Mouse (Mus musculus): ENCODE results near the gene Prss21.

Gene Prss21

DNA sequence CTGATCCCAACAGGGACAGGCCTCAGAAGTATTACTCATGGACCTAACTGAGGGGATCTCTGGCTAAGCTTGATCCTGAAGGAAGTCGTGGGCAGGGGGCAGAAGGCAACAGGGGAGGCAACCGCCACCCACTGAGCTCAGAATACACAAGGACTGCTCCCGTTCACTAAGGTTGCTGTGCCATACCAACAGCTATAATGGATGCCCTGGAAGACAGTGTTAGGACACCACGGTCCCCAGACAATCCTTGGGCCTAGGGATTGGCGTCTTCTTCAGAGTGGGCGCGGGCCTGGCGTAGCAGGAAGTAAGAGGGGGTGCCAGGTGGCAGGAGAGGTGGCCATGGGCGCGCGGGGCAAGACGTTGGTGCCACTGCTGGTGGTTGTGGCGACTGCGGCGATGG lies at the start of gene Prss21:
TSS of gene Prss21 (plus strand) at position 301 of the 400 bp plus-strand sequence.
- in situ Hi-C loops (cut with MboI) = no loop called here

DNA sequence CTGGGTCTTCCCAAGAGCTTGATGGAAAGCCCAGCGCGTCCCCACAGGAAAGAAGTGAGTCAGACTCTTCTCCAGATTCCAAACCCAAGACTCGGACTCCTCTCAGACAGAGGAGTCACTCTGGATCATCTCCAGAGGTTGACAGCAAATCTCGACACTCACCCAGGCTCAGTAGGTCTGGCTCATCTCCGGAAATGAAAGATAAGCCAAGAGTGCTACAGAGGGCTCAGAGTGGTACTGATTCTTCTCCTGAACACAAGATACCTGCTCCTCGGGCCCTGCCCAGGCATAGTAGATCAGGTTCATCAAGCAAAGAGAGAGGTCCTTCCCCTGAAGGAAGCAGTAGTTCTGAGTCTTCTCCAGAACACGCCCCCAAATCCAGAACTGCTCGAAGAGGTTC lies 49.3 kb upstream of the Prss21 start:
- in situ Hi-C loops (cut with MboI) = no loop called here

DNA sequence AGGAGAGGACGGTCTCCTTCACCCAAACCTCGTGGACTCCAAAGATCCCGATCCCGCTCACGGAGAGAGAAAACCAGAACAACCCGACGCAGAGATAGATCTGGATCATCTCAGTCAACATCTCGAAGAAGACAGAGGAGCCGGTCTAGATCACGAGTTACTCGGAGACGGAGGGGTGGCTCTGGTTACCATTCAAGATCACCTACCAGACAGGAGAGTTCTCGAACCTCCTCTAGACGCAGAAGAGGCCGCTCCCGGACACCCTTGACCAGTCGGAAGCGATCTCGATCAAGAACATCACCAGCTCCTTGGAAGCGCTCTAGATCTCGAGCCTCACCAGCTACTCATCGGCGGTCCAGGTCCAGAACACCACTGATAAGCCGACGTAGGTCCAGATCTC lies 48.6 kb upstream of the Prss21 start:
- in situ Hi-C loops (cut with MboI) = no loop called here

DNA sequence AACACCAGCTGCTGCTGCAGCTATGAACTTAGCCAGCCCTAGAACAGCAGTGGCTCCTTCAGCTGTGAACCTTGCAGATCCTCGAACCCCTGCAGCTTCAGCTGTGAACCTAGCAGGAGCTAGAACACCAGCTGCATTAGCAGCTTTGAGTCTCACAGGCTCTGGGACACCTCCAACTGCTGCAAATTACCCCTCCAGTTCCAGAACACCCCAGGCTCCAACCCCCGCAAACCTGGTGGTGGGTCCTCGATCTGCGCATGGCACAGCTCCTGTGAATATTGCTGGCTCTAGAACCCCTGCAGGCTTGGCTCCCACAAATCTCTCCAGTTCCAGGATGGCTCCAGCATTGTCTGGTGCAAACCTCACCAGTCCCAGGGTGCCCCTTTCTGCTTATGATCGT lies 47.1 kb upstream of the Prss21 start:
- in situ Hi-C loops (cut with MboI) = no loop called here

DNA sequence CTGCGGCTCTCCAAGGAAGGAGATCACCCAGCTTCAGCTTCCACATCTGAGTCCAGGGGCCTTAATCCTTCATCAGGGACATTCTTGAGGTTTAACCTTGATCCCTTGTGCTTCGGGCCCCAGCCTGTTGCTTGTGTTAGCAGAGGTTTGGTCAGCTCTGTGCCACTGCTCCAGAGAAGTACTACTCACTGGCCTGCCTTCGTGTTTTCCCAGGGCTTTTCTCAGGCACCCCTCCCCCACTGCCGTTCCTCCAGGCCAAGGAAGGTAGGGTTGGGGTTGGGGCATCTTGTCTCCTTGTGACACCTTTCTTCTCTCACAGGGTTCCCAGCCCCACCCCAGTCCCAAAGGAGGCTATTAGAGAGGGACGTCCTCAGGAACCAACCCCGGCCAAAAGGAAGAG lies 45.8 kb upstream of the Prss21 start:
- in situ Hi-C loops (cut with MboI) = no loop called here

DNA sequence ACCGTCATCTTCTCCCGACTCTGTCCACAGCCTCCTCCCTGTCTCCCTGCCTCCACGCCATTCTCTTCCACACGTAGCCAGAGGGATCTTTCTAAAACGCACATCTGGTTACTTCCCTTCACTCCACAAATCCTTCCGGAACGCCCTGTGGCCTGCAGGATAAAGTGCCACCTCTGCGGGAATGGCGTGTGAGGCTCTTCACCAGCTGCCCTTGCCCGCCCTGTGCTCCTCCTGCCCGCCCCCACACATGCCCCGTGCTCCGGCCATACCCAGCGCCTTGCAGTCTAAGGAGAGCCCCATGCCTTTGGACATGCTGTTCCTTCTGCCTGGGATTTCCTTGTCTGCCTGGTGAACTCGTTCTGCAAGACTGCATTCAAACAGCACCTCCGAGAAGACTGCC lies 44.8 kb upstream of the Prss21 start:
- in situ Hi-C loops (cut with MboI) = no loop called here

DNA sequence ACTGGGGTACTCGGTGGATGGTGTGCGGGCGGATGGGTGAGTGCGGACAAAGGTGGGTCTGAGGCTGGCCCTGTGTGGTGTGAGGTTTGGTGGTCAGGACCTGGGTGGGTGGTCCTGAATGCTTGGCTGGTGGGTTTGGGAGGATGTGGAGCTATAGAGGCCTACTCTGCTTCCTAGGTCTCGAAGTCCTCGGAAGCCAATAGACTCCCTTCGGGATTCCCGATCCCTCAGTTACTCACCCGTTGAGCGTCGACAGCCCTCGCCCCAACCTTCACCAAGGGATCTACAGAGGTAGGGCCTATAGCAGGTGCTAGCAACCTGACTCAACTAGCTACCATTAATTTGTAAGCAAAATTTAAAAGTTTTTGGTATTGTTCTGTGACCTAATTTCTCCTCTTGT lies 44.2 kb upstream of the Prss21 start:
- in situ Hi-C loops (cut with MboI) = no loop called here

DNA sequence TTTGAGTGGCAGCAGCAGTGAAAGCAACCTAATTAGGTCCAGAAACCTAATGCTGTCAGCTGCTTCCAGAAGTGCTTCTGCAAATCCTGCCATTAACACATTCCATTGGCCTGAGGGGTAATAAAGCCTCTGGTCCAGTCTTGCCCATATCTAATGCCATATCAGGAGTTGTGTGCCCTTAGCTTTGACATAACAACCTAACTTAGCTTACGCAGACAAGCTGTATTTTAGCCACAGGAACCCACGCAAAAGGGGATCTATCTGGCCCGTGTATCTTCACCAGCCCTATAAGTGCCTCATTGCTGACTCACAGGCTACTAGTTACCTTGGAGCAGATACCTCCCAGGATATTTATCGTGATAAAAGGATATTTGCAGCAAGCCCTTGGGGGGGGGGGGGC lies 42.3 kb upstream of the Prss21 start:
- in situ Hi-C loops (cut with MboI) = no loop called here

DNA sequence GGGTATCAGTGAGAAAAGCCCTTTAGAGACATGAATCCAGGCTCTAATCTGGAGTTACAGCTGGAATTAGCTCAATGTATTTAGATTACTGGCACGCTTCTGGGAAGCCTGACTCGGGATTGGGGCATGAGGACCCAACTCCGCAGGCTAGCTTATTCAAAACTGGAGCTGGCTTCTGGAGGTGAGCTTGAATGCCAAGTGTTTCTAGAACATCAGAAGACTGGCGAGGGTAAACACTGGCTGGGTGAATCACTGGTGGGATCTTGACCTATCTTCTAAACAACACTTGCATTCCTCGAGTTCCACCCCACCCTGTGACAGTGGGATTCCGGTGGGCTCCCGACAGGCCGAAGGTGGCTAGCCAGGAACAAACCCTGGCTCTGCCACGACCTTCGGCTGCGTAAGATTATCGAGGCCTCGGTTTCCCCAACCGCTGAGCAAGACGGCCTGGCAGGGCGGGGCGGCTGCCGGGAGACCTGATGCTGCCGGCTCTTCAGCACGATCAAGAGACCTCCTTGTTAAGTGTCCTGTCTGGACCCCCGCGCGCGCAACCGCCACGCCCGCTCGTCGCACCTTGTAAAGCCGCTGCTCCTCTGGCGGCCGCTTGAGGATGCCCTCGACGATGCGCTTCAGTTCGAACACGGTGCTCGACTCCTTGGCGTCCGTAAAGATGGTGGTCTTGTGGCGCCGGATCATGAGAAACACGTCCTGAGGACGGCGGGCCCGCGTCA lies 39.4 kb upstream of the Prss21 start:
- in situ Hi-C loops (cut with MboI) = no loop called here

DNA sequence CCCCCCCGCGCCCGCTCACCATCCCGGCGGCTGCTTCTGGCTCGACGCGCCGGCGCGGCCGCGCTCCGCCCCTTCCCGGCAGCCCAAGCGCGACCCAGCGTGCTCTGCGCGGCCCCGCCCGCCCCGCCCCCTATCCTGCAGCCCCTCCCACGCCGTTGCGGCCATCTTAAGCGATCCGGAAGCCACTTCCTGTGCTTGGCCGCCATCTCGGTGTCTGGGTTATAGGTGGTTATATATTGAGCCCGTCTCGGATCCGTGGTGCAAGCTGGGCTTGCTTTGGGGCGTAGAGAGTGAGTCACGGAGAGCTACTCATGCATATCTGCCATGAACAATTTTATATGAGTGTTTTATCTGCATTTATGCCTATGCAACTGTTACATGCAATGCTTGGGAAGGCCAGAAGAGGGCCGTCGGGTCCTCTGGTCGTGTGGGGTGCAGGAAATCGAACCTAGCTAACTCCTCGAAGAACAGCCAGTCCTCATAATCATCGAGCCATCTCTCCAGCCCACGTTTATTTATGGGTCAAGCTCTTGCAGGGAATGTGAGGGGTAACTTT lies 38.7 kb upstream of the Prss21 start, which contains the start of gene Elob:
TSS of gene Elob (minus strand) at position 73 of the 556 bp plus-strand sequence.
- in situ Hi-C loops (cut with MboI) = no loop called here

DNA sequence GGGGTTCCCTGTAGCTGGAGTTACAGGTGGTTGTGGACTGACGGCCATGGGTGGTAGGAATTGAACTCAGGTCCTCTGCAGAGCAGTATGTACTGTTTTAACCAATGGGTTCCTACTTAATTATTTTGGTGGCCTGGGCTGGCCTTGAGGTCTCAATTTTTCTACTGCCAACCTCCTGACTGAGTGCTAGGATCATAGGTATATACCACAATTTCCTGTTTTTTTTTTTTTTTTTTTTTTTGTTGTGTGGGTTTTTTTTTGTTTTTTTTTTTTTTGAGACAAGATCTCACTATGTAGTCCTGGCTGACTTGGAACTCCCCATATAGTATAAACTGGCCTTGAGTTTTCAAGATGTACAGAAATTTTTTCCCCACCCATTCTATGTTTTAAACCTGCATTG lies 36.7 kb upstream of the Prss21 start:
- in situ Hi-C loops (cut with MboI) = no loop called here

DNA sequence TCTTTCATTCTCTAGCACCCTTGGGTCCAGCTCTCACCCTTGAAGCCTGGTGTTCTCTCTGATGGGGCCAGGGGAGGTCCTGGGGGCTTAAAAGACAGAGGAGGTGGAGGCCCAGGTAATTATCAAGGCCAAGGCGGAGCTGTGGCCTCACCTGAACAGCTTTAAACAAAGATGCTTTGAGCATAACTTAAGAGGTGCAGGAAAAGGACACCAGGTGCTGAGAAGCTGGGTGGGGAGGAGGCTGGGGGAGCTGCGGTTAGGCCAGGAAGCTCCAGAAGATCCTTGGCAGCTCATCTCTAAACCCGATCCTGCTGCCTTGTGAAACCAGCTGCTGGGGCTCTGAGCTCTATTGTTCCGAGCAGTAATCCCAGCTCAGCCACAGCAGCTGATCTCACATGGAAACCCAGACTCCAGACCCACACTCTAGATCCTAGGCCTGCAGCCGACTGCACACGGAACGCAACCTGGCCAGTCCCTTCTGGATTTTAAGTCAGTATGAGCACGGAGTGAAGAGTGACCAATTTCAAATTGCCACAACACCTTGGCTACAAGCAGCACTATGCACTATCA lies 31.8 kb upstream of the Prss21 start, which contains the start of gene Prss33:
TSS of gene Prss33 (minus strand) at position 51 of the 570 bp plus-strand sequence.
- in situ Hi-C loops (cut with MboI) = loop anchor here (5.0 kb wide), 1 partner anchor 59 kb away; no protein-coding TSS in a partner anchor

DNA sequence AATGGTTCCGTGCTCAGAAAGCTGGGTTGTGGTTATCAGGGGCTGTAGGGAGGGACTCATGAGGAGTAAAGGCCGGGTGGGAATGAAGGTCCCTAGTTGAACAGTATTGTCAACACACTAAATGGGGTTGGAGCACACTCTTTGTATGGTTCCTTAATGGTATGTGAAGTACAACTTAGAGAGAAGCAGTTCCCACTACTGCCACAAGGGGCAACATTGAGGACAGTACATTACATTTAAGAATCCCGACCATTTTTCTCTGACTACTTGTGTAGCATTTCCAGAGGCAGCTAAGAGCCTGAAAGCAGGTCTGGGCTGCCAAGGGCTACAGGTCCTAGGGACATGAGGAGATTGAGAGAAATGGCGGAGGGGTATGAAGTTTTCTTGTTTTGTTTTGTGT lies 26.7 kb upstream of the Prss21 start:
- in situ Hi-C loops (cut with MboI) = no loop called here

DNA sequence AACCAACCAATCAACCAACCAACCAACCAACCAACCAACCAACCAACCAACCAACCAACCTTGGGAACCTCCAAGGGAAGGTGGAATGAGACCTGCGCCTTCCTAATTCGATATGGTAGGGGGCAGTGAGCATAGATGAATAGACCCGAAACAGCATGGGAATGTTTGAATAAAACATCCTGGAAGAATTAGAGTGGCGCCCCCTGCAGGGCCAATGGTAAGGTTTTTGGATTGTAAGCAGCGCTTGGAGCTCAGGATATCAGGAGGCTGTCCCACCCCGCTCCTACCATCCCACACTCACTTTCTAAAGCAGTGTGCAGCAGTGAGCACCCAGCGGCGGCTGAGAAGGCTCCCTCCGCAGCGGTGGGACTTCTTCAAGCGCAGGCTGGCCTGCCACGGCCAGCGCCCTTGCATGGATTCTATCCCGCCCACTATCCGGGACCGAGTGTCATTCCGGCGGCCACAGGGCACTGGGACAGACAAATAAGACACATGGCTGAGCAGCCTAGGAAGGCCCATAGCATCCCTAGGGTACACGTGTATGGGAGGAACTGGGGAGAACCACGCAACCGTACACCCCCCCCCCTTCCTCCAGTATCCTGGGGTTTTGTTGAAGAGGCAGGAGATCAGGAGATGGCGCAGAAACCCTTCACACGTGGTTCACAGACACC lies 24.6 kb upstream of the Prss21 start:
- in situ Hi-C loops (cut with MboI) = no loop called here

DNA sequence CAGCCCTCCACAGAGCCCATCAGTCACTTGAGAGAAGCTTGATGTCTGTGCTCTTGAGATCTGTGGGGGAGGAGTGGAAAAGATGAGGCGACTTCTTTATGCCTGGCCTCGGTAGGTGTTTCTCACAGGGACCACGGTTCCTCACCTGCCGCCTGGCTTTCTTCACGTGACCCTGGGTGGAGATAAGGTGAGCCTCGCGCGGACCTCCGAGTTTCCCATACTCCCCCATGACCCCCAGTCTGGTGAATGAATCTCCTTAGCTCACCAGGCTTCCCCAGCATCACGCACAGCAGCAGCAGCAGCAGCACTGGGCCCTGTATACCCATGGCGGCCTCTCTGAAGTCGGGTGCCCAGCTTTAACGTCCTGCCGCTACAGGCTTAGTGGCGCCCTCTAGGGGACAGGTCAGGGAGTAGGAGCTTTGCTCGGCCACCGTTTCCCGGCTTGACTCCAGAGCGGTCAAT lies 24.0 kb upstream of the Prss21 start, which contains the start of the genes Prss32 and Prss41:
TSS of gene Prss32 (plus strand) at position 44 of the 462 bp plus-strand sequence.
TSS of gene Prss41 (minus strand) at position 361 of the 462 bp plus-strand sequence.
- in situ Hi-C loops (cut with MboI) = no loop called here

DNA sequence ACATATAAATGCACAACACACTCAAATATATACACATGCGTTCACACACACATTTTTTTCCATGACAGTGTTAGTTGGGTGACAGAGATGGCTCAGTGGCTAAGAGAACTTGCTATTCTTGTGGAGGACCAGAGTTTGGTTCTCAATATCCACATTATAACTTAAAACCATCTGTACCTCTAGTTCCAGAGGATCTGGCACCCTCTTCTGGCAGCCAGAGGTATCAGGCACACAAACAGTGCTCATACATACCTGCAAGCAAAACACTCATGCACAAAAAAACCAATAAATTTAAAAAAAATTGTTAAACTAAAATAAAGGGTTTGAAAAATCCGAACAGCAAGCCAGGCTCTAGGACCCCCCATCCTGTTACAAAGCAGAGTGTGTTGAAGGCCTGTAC lies 17.8 kb upstream of the Prss21 start:
- in situ Hi-C loops (cut with MboI) = loop anchor here (10.0 kb wide), 1 partner anchor 115 kb away; no protein-coding TSS in a partner anchor

DNA sequence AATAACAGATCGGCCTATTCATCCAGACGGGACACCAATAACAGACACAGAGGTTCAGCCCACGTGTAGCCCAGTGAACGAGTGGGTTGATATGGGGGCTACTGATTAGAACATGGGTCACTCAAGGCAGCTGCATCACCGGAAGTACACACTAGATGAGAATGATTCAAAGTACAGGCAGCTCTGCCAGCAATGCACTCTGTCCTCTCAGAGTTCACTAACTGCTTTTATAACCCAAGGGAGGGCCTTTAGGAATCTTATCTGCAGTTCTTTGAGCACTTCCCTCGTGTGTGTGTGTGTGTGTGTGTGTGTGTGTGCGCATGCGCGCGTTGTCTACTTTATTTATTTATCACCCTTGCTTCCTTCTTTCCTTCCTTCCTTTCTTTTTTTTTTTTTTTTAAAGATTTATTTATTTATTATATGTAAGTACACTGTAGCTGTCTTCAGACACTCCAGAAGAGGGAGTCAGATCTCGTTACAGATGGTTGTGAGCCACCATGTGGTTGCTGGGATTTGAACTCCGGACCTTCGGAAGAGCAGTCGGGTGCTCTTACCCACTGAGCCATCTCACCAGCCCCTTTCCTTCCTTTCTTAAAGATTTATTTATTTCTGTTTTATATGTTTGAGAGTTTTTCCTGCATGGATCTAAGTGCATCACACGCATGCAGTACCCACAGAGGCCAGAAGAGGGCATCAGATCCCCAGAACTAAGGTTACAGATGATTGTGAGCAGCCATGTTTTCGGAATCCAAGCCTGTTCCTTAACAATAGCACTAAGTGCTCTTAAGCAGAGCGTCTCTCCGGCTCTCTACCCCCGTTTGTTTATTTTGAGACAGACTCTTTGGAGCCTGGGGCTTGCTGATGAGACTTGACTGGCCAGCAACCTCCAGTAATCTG lies 16.8 kb upstream of the Prss21 start:
- in situ Hi-C loops (cut with MboI) = loop anchor here (10.0 kb wide), 1 partner anchor 114 kb away; no protein-coding TSS in a partner anchor

DNA sequence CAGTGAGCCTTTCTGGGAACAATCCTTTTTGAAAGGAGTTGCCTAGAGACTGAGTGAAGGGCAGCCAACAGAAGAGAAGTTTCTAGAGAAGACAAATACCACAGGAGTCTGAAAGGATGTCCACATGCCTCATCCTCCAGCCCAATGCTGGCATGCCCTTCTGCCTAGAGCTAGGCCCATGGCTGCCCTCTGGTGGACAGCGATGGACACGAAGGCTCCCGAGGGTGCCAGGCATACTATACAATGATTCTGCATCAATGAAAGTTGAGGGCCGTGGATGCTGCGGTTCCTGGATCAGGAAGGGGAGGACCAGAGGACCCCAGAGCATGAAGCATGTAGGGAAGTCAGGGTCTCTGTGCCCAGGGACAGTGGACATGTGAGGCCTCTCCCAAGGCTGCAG lies 14.6 kb upstream of the Prss21 start:
- in situ Hi-C loops (cut with MboI) = loop anchor here (10.0 kb wide), 1 partner anchor 112 kb away; no protein-coding TSS in a partner anchor

DNA sequence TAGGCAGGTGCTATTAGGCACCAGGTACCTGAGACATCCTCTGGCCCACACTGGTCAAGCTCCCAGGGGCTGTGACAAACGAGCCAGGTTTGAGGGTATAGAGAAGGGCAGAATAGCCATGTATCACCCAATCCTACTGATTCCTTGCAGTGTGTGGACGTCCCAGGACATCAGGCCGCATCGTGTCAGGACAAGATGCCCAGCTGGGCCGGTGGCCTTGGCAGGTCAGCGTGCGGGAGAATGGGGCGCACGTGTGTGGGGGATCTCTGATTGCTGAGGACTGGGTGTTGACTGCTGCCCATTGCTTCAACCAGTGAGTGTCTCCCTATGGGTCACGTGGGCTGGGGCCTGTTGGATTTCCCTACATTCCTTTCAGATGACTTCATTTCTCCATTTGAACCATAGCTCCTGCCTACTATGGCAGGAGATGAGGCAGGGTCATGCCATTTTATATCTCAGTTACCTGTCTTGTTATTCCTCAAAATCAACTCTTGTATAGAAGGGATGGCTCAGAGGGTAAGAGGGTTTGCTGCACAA lies 13.6 kb upstream of the Prss21 start:
- in situ Hi-C loops (cut with MboI) = loop anchor here (10.0 kb wide), 1 partner anchor 111 kb away; no protein-coding TSS in a partner anchor

DNA sequence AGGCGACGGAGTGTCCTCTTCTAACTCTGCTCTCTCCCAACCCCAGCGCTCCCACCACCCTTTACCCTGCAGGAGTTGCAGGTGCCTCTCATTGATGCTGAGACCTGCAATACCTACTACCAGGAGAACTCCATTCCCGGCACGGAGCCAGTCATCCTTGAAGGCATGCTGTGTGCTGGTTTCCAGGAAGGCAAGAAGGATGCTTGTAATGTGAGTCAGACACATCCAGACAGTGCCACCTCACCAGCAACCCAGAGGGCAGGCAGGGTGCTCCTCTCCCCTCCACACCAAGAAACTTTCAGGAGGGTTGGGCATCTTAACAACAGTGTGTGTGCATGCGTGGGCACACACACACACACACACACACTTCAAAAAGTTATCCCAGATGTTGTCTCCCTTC lies 10.7 kb upstream of the Prss21 start:
- in situ Hi-C loops (cut with MboI) = loop anchor here (10.0 kb wide), 1 partner anchor 108 kb away; no protein-coding TSS in a partner anchor

DNA sequence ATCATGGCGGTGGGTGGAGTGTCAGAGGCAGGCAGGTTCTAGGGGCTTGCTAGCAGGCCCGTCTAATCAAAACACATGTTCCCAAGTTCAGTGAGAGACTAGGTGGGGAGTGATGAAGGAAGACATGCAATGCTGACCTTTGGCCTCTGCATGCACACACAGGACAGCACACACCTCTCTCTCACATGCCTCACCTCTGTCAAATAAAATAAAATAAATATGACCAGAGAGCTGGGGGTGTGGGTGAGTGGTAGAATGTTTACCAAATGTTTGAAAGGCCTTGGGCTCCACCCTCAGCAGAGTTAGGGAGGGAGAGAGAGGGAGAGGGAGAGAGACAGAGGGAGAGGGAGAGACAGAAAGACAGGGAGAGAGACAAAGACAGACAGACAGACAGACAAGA lies 9.9 kb upstream of the Prss21 start:
- in situ Hi-C loops (cut with MboI) = loop anchor here (10.0 kb wide), 1 partner anchor 107 kb away; no protein-coding TSS in a partner anchor
